Mouse (Mus musculus): Measurements from ENCODE around the gene Rab3gap1. TPM values are rescaled to one million over a fixed set of nuclear protein-coding genes. Genes with fewer than 3 reads are reported as not detected.

Rab3gap1 gene
- polyA plus RNA-seq, 1 experiment from 2014 or later = 25.8 TPM

Other genes with a start within 250 kb of the Rab3gap1 start
- gene Tmem163, start 189.2 kb upstream of the Rab3gap1 start, polyA plus RNA-seq (2014; fragmentation: Nextera tagmentation; extraction: Ambion mirVana) = 30.5 and 32.0 TPM in 2 replicates
- 0.86 and 1.3 TPM in 2 replicates for gene Acmsd, start 139.4 kb upstream of the Rab3gap1 start, polyA plus RNA-seq (2014; fragmentation: Nextera tagmentation; extraction: Ambion mirVana)
- 66.7 and 73.2 TPM in 2 replicates for gene Ccnt2, start 94.6 kb upstream of the Rab3gap1 start, polyA plus RNA-seq (2014; fragmentation: Nextera tagmentation; extraction: Ambion mirVana)
- not detected in 2 replicates for gene Map3k19, start 13.7 kb upstream of the Rab3gap1 start, polyA plus RNA-seq (2014; fragmentation: Nextera tagmentation; extraction: Ambion mirVana)
- gene Zranb3, start 234.3 kb downstream of the Rab3gap1 start, polyA plus RNA-seq (2014; fragmentation: Nextera tagmentation; extraction: Ambion mirVana) = 8.0 and 8.2 TPM in 2 replicates
- 62.2 and 73.1 TPM in 2 replicates for gene R3hdm1, start 234.5 kb downstream of the Rab3gap1 start, polyA plus RNA-seq (2014; fragmentation: Nextera tagmentation; extraction: Ambion mirVana)